Mouse (Mus musculus) embryonic facial prominence, embryonic 14.5 days (tissue): Measurements from ENCODE around the gene Pgp. TPM values are rescaled to one million over a fixed set of nuclear protein-coding genes. Genes with fewer than 3 reads are reported as not detected.

Experiments used
- ATAC-seq: fragments of 200-750 bp; cut with Nextera tagmentation; 2 replicates; pipeline ENCODE4 v1.8.0; 2017; ENCODE audit warnings: low read depth, moderate number of reproducible peaks, moderate TSS enrichment
- DNase-seq: peaks from one replicate; pipeline ENCODE4 v3.0.0-alpha.2; 2015; ENCODE audit warnings: low spot score
- H3K27ac ChIP-seq: fragments of 300-500 bp; sonication (generic); replicated peaks from 2 replicates; pipeline ENCODE4 v1.5.1; 2014; ENCODE audit warnings: low read depth, mild to moderate bottlenecking, low read length, moderate library complexity
- H3K27me3 ChIP-seq: fragments of 300-500 bp; sonication (generic); replicated peaks from 2 replicates; pipeline ENCODE4 v1.6.1; 2014; ENCODE audit warnings: low read length; ENCODE audit not compliant: control insufficient read depth, insufficient read depth
- H3K36me3 ChIP-seq: fragments of 300-500 bp; sonication (generic); 2 replicates; pipeline ENCODE4 v1.6.1; 2014; ENCODE audit warnings: low read length, mixed read lengths; ENCODE audit not compliant: control insufficient read depth, insufficient read depth
- H3K4me1 ChIP-seq: fragments of 300-500 bp; sonication (generic); 2 replicates; pipeline ENCODE4 v1.6.1; 2014; ENCODE audit warnings: antibody characterized with exemption, low read length; ENCODE audit not compliant: control insufficient read depth, insufficient read depth
- H3K4me2 ChIP-seq: fragments of 300-500 bp; sonication (generic); 2 replicates; pipeline ENCODE4 v1.6.1; 2014; ENCODE audit warnings: low read depth, mild to moderate bottlenecking, low read length, moderate library complexity, mixed read lengths
- H3K4me3 ChIP-seq: fragments of 300-500 bp; sonication (generic); 2 replicates; pipeline ENCODE4 v1.5.1; 2014; ENCODE audit warnings: low read depth, mild to moderate bottlenecking, low read length
- H3K9ac ChIP-seq: fragments of 300-500 bp; sonication (generic); 2 replicates; pipeline ENCODE4 v1.6.1; 2014; ENCODE audit warnings: low read depth, mild to moderate bottlenecking, low read length, moderate library complexity, mixed read lengths
- H3K9me3 ChIP-seq: fragments of 300-500 bp; sonication (generic); 2 replicates; pipeline ENCODE4 v1.6.1; 2016; ENCODE audit warnings: low read length; ENCODE audit not compliant: control insufficient read depth
- WGBS: fragments of 180-500 bp; shearing (Covaris S2); extraction: QIAGEN DNeasy Blood & Tissue Kit; methylation state at CpG from one replicate; pipeline ENCODE4 v1.1.7; 2014; 5-methylcytosine and 5-hydroxymethylcytosine counted together
- polyA plus RNA-seq: library from polyadenylated mRNA; unstranded; fragments of >200 nt; fragmentation: Nextera tagmentation; extraction: Ambion mirVana; gene quantifications from 2 replicates; pipeline ENCODE4 v1.2.1, GENCODE M21; 2014

Gene Pgp
- polyA plus RNA-seq, 1 experiment from 2014 or later: 58.5 TPM

DNA sequence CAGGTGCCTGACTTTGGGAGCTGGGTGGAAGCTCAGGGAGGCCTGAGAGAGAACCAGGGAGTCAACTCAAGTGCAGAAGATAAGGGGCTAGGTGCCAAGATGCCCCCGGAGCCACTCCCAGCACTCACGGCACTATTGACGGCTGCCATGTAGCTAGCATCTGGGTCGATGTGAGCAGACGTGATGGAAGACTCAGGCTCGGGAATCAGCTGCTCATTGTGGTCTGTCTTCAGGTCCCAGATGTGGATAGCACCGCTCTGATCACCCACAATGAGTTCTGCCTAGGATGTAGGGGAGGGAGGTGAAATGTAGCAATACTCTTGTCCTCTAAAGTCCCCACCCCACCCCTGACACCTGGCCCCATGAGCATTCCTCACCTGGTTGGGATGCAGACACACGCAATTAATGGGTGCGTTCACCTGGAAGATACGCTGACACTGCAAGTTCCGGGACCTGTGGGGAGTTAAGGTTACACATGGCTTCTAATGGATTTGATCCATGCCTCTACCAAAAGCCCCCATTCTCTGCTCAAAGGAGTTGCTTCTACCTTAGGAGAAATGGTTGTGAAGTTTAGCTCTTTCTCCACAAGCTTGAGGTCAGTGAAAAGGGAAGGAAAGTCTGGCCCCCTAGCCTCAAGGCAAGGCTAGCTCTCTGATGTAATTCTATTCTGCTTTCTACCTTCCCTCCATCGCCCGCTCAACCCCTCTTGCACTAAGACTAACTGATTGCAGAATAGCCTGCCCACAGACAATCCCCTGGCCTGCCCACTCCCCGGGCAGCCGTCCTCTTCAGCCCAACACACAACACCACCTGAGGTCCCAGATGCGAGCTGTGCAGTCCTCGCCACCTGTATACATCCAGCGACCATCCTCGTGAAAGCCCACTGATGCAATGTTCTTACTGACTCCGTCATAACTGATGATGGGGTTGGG is 7.1 kb downstream of the Pgp start:
- Histone ChIP-seq H3K27ac (no peak overlapping the region), H3K36me3 (peaks cover 40% of the 10 kb centered on the region), H3K9me3 (no peaks in the 10 kb centered on the region), H3K4me2 (no peak overlapping the region), H3K4me3 (peak overlapping the region; percentile 83; the same call in 1 of the 2 replicates), H3K9ac (no peak overlapping the region), H3K27me3 (no peaks in the 10 kb centered on the region), H3K4me1 (peaks cover 9% of the 10 kb centered on the region)
- ATAC-seq: no peak
- 93% methylated on average over 20 of the region's 20 CpGs for WGBS
- no peak for DNase-seq

DNA sequence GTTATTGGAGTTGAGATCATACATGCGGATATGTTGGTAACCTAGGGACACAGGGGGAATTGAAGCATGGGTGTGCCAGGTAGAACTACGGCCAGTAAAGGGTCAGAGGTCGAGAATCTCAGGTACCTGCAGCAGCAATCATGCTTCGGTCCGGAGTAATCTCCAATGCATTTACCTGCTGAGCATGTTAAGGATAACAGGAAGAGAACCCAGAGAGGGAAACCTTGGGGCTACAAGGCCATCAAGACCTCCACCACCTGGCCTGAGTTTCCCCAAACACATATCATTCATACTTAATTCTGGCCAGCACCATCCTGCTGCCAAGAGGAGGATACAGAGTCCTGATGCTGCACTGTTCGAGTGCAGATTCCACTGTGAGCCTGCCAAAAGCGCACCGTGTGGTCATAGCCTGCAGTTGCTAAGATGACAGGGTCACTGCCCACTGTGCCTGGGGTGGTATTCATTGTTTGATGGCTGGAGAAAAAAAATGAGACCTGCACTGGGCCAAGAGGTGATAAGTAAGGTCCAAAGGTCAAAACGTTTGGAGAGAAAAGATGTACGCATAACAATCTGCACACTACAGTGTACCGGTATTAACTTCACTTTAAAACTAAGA is 7.9 kb downstream of the Pgp start:
- DNase-seq (no peak), ATAC-seq (no peak)
- H3K27ac ChIP-seq: peak overlapping the region; percentile 91

DNA sequence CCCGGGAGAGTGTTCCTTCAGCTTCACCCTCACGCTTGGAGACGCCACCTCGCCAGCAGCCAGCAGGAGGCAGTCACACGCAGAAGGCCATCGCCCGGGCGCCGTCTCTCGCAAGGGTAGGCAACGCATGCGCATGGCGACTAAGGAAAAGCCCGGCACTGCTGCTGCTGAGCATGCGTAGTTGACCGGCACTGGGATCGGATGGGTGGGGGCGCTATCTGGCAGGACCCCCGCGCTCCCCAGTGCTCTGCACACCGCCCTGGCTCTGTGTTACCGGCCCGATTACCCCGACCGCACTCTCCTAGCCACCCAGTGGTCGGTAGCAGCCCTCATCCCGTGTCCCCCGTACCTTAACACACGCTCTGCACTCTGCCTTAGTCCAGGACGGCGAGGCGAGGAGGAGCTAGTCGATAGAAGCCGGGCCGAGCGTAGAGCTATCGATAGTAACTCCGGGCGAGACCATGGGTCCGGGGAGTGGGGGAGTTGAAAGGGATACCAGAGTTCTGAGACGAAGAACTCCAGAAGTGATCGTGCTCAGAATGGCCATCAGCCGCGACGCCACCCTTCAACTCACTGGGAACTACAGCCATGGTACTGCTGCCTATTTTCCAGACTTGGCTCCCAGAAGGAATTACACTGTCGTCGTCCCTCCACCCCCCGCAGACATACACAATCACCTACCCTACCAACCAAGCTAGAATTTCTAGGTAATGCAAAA is 8.6 kb downstream of the Pgp start, which contains the start of gene Mlst8:
Mlst8 (minus strand) TSS at position 416 of the 718 bp plus-strand sequence.
- no peaks in the 10 kb centered on the region for H3K9me3 ChIP-seq
- ATAC-seq (peak; percentile 95), DNase-seq (peak; percentile 97)
- H3K36me3 ChIP-seq: peaks cover 36% of the 10 kb centered on the region
- H3K27ac ChIP-seq: peak within 1 kb of the TSS; percentile 91
- H3K27me3 ChIP-seq: no peaks in the 10 kb centered on the region
- H3K4me1 ChIP-seq: peaks cover 7% of the 10 kb centered on the region
- 0% methylated on average over 44 of the region's 48 CpGs for WGBS
- peak within 1 kb of the TSS; percentile 87 for H3K4me2 ChIP-seq
- peak within 1 kb of the TSS; percentile 83 for H3K4me3 ChIP-seq
- H3K9ac ChIP-seq: peak within 1 kb of the TSS; percentile 92

More for the DNA sequence above, 7.9 kb downstream of the Pgp start:
- H3K36me3 ChIP-seq: peaks cover 40% of the 10 kb centered on the region
- 52% methylated on average over 11 of the region's 11 CpGs for WGBS
- H3K27me3 ChIP-seq: no peaks in the 10 kb centered on the region
- H3K9me3 ChIP-seq: no peaks in the 10 kb centered on the region
- H3K4me1 ChIP-seq: peaks cover 7% of the 10 kb centered on the region
- H3K4me3 ChIP-seq: peak overlapping the region; percentile 83
- H3K4me2 ChIP-seq: peak overlapping the region; percentile 87
- peak overlapping the region; percentile 92 for H3K9ac ChIP-seq

DNA sequence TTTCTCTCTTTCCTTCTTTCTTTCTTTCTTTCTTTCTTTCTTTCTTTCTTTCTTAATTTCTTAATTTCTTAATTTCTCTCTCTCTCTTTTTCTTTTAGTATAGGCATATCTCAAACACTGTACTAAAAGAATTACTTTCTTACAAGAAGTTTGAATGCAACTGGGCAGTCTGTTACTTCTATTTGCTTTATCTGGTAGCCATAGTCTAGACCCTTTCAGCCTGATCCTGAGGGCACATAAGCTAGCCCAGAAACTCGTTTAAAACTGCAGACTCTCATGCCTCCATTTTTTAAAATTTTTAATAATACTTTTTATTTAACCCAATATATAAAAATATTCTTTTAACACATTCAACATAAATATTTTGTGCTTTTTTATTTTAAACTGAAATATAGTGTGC is 9.2 kb downstream of the Pgp start:
- no peak for DNase-seq
- WGBS: 28% methylated on average over 1 of the region's 1 CpGs

DNA sequence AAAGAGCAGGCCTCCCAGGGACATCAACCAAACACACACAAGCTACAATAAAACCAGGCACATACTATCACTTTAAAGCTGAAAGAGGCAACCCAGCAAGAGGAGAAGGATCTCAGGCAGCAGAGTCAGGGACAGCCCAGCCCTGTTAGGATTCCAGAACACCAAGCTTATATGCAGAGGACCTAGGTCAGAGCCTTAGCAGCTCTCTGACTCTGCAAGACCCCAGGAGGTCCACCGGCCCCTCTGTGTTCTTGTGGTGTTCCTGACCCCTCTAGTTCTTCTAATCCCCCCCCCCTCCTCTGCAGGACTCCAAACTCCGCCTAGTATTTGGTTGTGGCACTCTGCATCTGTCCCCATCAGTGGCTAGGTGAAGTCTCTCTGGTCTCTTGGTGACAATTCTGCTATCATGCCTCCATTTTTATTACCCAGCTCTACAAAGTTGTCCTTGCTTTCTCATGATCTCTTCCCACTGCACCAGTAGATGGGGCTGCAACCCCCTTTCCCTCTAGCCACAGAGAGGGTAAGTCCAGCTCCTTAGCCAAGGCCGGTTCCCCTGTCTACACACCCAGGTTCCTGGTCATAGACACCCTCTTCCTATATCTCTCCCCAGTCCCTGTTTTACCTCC is 10.1 kb downstream of the Pgp start:
- ATAC-seq: no peak
- no peaks in the 10 kb centered on the region for H3K9me3 ChIP-seq
- no peaks in the 10 kb centered on the region for H3K27me3 ChIP-seq
- no peak for DNase-seq
- H3K4me1 ChIP-seq: peaks cover 7% of the 10 kb centered on the region
- 0 out of 2 replicates have a peak overlapping the region, but pooled peaks have one; percentile 14 for H3K9ac ChIP-seq
- 54% methylated on average over 3 of the region's 3 CpGs for whole genome bisulfite sequencing
- H3K4me3 ChIP-seq: no peak overlapping the region
- no peak overlapping the region for H3K27ac ChIP-seq
- H3K36me3 ChIP-seq: peaks cover 25% of the 10 kb centered on the region
- 0 out of 2 replicates have a peak overlapping the region, but pooled peaks have one; percentile 45 for H3K4me2 ChIP-seq

More for the DNA sequence above, 9.2 kb downstream of the Pgp start:
- Histone ChIP-seq H3K27ac (peak overlapping the region; percentile 91), H3K4me1 (peaks cover 7% of the 10 kb centered on the region), H3K36me3 (peaks cover 34% of the 10 kb centered on the region), H3K4me3 (peak overlapping the region; percentile 83), H3K4me2 (peak overlapping the region; percentile 87), H3K9me3 (no peaks in the 10 kb centered on the region), H3K27me3 (no peaks in the 10 kb centered on the region), H3K9ac (peak overlapping the region; percentile 92; the same call in 1 of the 2 replicates)
- no peak for ATAC-seq

DNA sequence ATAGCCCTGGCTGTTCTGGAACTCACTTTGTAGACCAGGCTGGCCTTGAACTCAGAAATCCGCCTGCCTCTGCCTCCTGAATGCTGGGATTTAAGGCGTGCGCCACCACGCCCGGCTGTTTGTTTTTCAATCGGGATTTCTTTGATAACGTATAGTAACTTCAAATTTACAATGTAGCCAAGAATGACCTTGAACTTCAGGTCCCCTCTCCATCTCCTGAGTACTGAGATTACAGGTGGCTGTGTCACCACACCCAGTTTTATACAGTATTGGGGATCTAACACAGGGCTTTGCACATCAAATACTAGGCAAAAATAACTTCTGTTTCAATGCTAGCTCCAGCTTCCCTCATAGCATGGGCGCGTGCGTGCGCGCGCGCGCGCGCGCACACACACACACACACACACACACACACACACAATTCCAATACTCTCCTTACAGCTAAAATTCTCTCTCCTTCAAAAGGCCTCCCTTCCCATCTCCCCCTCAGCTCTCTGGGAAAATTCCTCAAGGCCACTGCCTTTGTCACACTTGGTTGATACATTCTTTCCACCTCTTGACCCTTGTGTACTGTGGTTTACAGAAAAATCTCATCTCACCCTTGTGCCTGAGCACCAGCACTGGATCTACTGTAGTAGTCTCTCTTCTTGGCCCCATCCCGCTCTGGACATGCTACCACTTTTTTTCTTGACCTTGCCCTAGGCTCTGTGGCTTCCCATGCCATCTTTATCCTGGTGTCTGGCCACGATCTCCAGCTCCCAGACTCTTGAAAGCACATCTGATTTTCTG is 11.0 kb downstream of the Pgp start:
- H3K36me3 ChIP-seq: peaks cover 16% of the 10 kb centered on the region
- H3K27ac ChIP-seq: no peak overlapping the region
- DNase-seq: no peak
- no peak for ATAC-seq
- no peak overlapping the region for H3K4me2 ChIP-seq
- H3K4me1 ChIP-seq: peaks cover 7% of the 10 kb centered on the region
- WGBS: 94% methylated on average over 20 of the region's 20 CpGs
- H3K9me3 ChIP-seq: no peaks in the 10 kb centered on the region
- H3K4me3 ChIP-seq: no peak overlapping the region
- H3K27me3 ChIP-seq: no peaks in the 10 kb centered on the region
- H3K9ac ChIP-seq: no peak overlapping the region

DNA sequence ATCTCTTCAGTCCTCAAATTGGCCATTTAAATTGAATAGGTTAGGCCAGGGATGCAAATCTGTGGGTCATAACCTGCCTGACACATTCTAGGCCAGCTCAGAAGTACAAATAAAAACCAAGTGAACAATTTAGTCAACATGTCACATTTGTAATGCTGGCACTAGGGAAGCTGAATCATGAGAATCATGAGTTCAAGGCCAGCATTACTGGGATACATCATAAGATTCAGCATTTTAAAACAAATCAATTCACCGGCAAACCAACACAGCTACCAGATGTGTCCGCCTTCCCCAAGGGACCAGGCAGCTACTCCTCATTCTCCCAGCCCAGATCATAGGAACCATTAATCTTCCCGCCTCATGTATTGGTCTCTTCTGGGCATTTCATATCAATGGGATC is 13.3 kb downstream of the Pgp start:
- Histone ChIP-seq H3K36me3 (no peaks in the 10 kb centered on the region), H3K27me3 (peaks cover 12% of the 10 kb centered on the region), H3K4me2 (no peak overlapping the region), H3K9me3 (no peaks in the 10 kb centered on the region), H3K9ac (no peak overlapping the region), H3K4me1 (no peaks in the 10 kb centered on the region), H3K4me3 (no peak overlapping the region), H3K27ac (no peak overlapping the region)
- ATAC-seq: no peak
- 89% methylated on average over 3 of the region's 3 CpGs for WGBS
- no peak for DNase-seq
